Mouse (Mus musculus) hindbrain, embryonic 16.5 days (tissue): ENCODE data around the gene Pdk4. TPM values are rescaled to one million over a fixed set of nuclear protein-coding genes. Genes with fewer than 3 reads are reported as not detected.

Source experiments
- ATAC-seq: fragments of 200-750 bp; cut with Nextera tagmentation; 2 replicates; pipeline ENCODE4 v1.8.0; 2017; ENCODE audit warnings: moderate TSS enrichment, moderate library complexity
- H3K27ac ChIP-seq: fragments of 300-500 bp; sonication (generic); 2 replicates; pipeline ENCODE4 v1.5.1; 2014; ENCODE audit warnings: low read depth, mild to moderate bottlenecking, control low read depth, low read length, moderate library complexity
- H3K27me3 ChIP-seq: fragments of 300-500 bp; sonication (generic); replicated peaks from 2 replicates; pipeline ENCODE4 v1.6.1; 2014; ENCODE audit warnings: low read length; ENCODE audit not compliant: control insufficient read depth, insufficient read depth
- H3K36me3 ChIP-seq: fragments of 300-500 bp; sonication (generic); 2 replicates; pipeline ENCODE4 v1.6.1; 2014; ENCODE audit warnings: mild to moderate bottlenecking, low read length, moderate library complexity, mixed read lengths; ENCODE audit not compliant: control insufficient read depth, insufficient read depth
- H3K4me1 ChIP-seq: fragments of 300-500 bp; sonication (generic); 2 replicates; pipeline ENCODE4 v1.6.1; 2014; ENCODE audit warnings: low read depth, low read length; ENCODE audit not compliant: control insufficient read depth, insufficient read depth
- H3K4me2 ChIP-seq: fragments of 300-500 bp; sonication (generic); 2 replicates; pipeline ENCODE4 v1.6.1; 2014; ENCODE audit warnings: mild to moderate bottlenecking, low read length, control low read depth, moderate library complexity
- H3K4me3 ChIP-seq: fragments of 300-500 bp; sonication (generic); 2 replicates; pipeline ENCODE4 v1.5.1; 2014; ENCODE audit warnings: mild to moderate bottlenecking, low read length, control low read depth, moderate library complexity
- H3K9ac ChIP-seq: fragments of 300-500 bp; sonication (generic); 2 replicates; pipeline ENCODE4 v1.6.1; 2014; ENCODE audit warnings: low read depth, mild to moderate bottlenecking, control low read depth, low read length, moderate library complexity
- H3K9me3 ChIP-seq: fragments of 300-500 bp; sonication (generic); 2 replicates; pipeline ENCODE4 v1.6.1; 2014; ENCODE audit warnings: mild to moderate bottlenecking, low read length, moderate library complexity; ENCODE audit not compliant: control insufficient read depth
- WGBS: fragments of 180-500 bp; shearing (Covaris S2); extraction: QIAGEN DNeasy Blood & Tissue Kit; methylation state at CpG from one replicate; pipeline ENCODE4 v1.1.7; 2014; 5-methylcytosine and 5-hydroxymethylcytosine counted together
- polyA plus RNA-seq: library from polyadenylated mRNA; unstranded; fragments of >200 nt; fragmentation: Nextera tagmentation; extraction: Ambion mirVana; gene quantifications from 2 replicates; pipeline ENCODE4 v1.2.1, GENCODE M21; 2015

Gene Pdk4
- polyA plus RNA-seq, 1 experiment from 2014 or later, result 2.4 TPM

GRCm38 (mm10) chr6:5501551-5501950 lies 5.4 kb upstream of the Pdk4 start:
- no peak overlapping the region for H3K27ac ChIP-seq
- no peak for ATAC-seq
- peaks cover 3% of the 10 kb centered on the region; the same call in 1 of the 2 replicates for H3K4me1 ChIP-seq
- 90% methylated on average over 10 of the region's 10 CpGs for WGBS
- no peaks in the 10 kb centered on the region for H3K36me3 ChIP-seq
- no peaks in the 10 kb centered on the region for H3K27me3 ChIP-seq
- no peak overlapping the region for H3K4me3 ChIP-seq
- H3K9me3 ChIP-seq, result no peaks in the 10 kb centered on the region
- H3K9ac ChIP-seq, result no peak overlapping the region
- no peak overlapping the region for H3K4me2 ChIP-seq

DNA sequence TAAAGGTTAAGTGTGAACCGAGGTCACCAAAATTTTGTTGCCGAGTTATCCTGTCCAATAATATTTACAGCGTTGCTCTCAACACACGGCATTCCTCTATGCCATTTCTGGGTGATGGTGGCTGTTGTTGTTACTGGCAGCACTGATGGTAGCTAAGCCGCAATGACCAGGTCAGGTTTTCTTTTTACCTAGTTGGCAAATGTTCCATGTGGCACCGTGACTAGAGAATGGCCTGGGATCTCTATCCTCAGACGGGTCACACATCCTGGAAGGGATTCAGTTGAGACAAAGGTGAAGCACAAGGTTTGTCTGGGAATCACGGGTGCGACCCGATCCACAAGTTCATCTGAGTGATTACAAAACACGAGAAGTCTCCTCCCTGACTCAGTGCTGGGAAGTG lies 2.6 kb upstream of the Pdk4 start:
- Histone ChIP-seq H3K27ac (no peak overlapping the region), H3K4me3 (no peak overlapping the region), H3K9ac (no peak overlapping the region), H3K36me3 (no peaks in the 10 kb centered on the region), H3K4me1 (peaks cover 11% of the 10 kb centered on the region), H3K4me2 (no peak overlapping the region), H3K27me3 (no peaks in the 10 kb centered on the region), H3K9me3 (no peaks in the 10 kb centered on the region)
- 91% methylated on average over 11 of the region's 11 CpGs for WGBS
- no peak for ATAC-seq

DNA sequence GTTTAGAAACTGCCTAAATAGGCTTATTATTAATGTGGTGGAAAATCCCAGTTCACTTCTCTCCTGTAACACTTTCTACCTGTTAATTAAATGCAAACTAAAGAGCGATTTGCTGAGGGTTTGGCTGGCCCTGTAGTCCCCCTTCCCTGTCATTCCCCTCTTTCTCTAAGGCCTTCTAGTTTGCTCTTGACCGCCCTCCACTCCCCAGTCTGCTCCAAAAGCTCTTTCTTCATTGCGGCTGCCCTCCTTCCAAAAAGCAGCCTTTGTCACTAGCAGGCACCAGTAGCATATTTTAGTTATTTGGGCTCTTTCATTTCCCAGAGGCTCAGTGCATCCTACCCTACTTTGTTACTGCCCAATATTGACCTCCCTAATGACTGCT lies 736 bp upstream of the Pdk4 start:
- Histone ChIP-seq H3K4me3 (no peak overlapping the region; the same call in 1 of the 2 replicates), H3K36me3 (no peaks in the 10 kb centered on the region), H3K4me1 (peaks cover 11% of the 10 kb centered on the region), H3K27ac (no peak overlapping the region), H3K4me2 (peak overlapping the region; percentile 100), H3K27me3 (no peaks in the 10 kb centered on the region), H3K9ac (no peak overlapping the region), H3K9me3 (no peaks in the 10 kb centered on the region)
- peak; percentile 50 for ATAC-seq
- WGBS, result 38% methylated on average over 3 of the region's 3 CpGs

GRCm38 (mm10) chr6:5485028-5485427 lies 11.1 kb downstream of the Pdk4 start:
- Histone ChIP-seq H3K27ac (no peak overlapping the region), H3K36me3 (no peaks in the 10 kb centered on the region), H3K4me2 (no peak overlapping the region), H3K9me3 (no peaks in the 10 kb centered on the region), H3K4me3 (no peak overlapping the region), H3K9ac (no peak overlapping the region), H3K4me1 (no peaks in the 10 kb centered on the region), H3K27me3 (no peaks in the 10 kb centered on the region)
- ATAC-seq, result no peak
- WGBS, result 88% methylated on average over 7 of the region's 7 CpGs

DNA sequence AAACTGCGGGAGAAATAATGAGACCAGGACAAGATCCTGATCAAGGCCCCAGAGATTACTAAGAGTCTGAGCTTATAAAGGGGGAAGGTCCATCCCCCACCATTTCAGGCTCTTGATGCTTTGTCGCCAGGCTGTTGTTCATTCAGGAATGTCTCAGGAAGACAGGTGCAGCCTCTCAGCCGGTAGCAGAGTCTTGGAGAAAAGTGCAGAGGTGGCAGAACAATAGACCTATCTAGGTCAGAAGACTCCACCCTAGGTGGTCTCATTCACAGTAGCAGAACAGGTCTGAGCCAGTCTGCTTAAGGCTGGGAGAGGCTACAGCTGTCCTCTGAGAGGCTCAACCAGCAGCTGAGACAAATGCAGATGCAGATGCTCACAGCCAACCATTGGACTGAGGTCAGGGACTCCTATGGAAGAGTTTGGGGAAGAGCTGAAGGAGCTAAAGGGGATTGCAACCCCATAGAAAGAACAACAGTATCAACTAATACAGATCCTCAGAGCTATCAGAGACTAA lies 13.8 kb downstream of the Pdk4 start:
- WGBS, result 66% methylated on average over 3 of the region's 3 CpGs
- no peak overlapping the region for H3K4me3 ChIP-seq
- H3K27me3 ChIP-seq, result no peaks in the 10 kb centered on the region
- H3K36me3 ChIP-seq, result no peaks in the 10 kb centered on the region
- no peak overlapping the region for H3K27ac ChIP-seq
- H3K9me3 ChIP-seq, result no peaks in the 10 kb centered on the region
- H3K4me2 ChIP-seq, result no peak overlapping the region
- no peaks in the 10 kb centered on the region for H3K4me1 ChIP-seq
- ATAC-seq, result no peak
- no peak overlapping the region for H3K9ac ChIP-seq

DNA sequence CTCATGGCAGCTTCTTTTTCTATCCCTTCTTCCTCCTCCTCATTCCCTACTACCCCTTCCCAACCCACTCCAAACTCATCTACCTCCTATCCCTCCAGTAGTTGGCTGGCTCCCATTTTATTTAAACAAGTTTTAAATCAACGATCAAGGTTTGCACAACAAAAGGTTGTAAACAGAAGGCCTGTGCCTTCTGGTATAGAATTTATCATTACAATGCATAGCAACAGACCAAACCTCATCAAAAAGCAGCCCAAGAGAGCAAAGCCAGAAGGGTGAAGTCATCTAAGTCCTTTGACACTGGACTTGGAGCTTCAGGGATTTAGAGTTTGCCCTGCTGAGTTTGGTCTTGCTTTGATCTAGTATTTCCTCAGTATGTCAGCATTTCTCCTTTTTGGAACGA lies 15.0 kb downstream of the Pdk4 start:
- Histone ChIP-seq H3K4me2 (no peak overlapping the region), H3K9me3 (no peaks in the 10 kb centered on the region), H3K27ac (no peak overlapping the region), H3K9ac (no peak overlapping the region), H3K4me1 (no peaks in the 10 kb centered on the region), H3K4me3 (no peak overlapping the region), H3K36me3 (no peaks in the 10 kb centered on the region), H3K27me3 (no peaks in the 10 kb centered on the region)
- 89% methylated on average over 2 of the region's 2 CpGs for WGBS
- no peak for ATAC-seq

DNA sequence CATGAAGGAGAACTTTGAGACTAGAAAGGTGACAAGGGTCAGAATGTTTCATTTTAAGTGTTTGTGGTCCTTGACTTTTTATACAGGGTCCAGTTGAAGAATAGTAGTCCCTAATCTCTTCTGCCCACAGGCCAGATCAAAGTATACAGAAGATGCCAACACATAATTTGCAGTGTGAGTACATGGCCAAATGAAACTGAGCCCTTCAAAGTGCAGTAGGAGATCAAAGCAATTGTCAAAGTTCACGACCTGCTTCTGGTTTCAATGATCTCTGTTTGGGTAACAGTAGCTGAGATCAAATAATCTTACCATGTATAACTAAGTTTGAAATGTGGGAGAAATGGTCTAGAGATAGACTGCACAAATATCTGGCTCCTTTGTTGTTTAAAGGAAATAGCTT lies 22.1 kb downstream of the Pdk4 start:
- no peaks in the 10 kb centered on the region for H3K4me1 ChIP-seq
- no peak for ATAC-seq
- H3K4me3 ChIP-seq, result no peak overlapping the region
- no peak overlapping the region for H3K27ac ChIP-seq
- no peaks in the 10 kb centered on the region for H3K27me3 ChIP-seq
- H3K36me3 ChIP-seq, result no peaks in the 10 kb centered on the region
- 67% methylated on average over 1 of the region's 1 CpGs for WGBS
- H3K9me3 ChIP-seq, result no peaks in the 10 kb centered on the region
- no peak overlapping the region for H3K4me2 ChIP-seq
- H3K9ac ChIP-seq, result no peak overlapping the region

GRCm38 (mm10) chr6:5472692-5473091 lies 23.4 kb downstream of the Pdk4 start:
- Histone ChIP-seq H3K27me3 (no peaks in the 10 kb centered on the region), H3K9me3 (no peaks in the 10 kb centered on the region), H3K36me3 (no peaks in the 10 kb centered on the region), H3K9ac (no peak overlapping the region), H3K4me1 (no peaks in the 10 kb centered on the region), H3K27ac (no peak overlapping the region), H3K4me3 (no peak overlapping the region), H3K4me2 (no peak overlapping the region)
- 93% methylated on average over 2 of the region's 2 CpGs for WGBS
- no peak for ATAC-seq

GRCm38 (mm10) chr6:5470480-5471318 lies 25.4 kb downstream of the Pdk4 start:
- WGBS, result 68% methylated on average over 10 of the region's 10 CpGs
- no peak overlapping the region for H3K4me2 ChIP-seq
- no peak overlapping the region for H3K9ac ChIP-seq
- H3K4me3 ChIP-seq, result no peak overlapping the region
- peak; percentile 79 for ATAC-seq
- no peak overlapping the region for H3K27ac ChIP-seq
- H3K9me3 ChIP-seq, result no peaks in the 10 kb centered on the region
- H3K36me3 ChIP-seq, result no peaks in the 10 kb centered on the region
- no peaks in the 10 kb centered on the region for H3K4me1 ChIP-seq
- no peaks in the 10 kb centered on the region for H3K27me3 ChIP-seq
